Mouse (Mus musculus) forebrain, embryonic 16.5 days (tissue): ENCODE data around the gene Atg7. TPM values are rescaled to one million over a fixed set of nuclear protein-coding genes. Genes with fewer than 3 reads are reported as not detected.
"Not testable (repeated sequence)": the region's sequence is repeated elsewhere in the genome, so short reads cannot be mapped to it uniquely, and the experiment has no call there.

ENCODE experiments used
- ATAC-seq: fragments of 200-750 bp; cut with Nextera tagmentation; 2 replicates; pipeline ENCODE4 v1.8.0; 2017; ENCODE audit warnings: mild to moderate bottlenecking, moderate library complexity
- H3K27ac ChIP-seq: fragments of 300-500 bp; sonication (generic); 2 replicates; pipeline ENCODE4 v1.5.1; 2014; ENCODE audit warnings: low read length, control low read depth
- H3K27me3 ChIP-seq: fragments of 300-500 bp; sonication (generic); replicated peaks from 2 replicates; pipeline ENCODE4 v1.6.1; 2014; ENCODE audit warnings: low read length; ENCODE audit not compliant: control insufficient read depth, insufficient read depth
- H3K36me3 ChIP-seq: fragments of 300-500 bp; sonication (generic); 2 replicates; pipeline ENCODE4 v1.6.1; 2014; ENCODE audit not compliant: control insufficient read depth, insufficient read depth
- H3K4me1 ChIP-seq: fragments of 300-500 bp; sonication (generic); replicated peaks from 2 replicates; pipeline ENCODE4 v1.6.1; 2014; ENCODE audit warnings: low read length; ENCODE audit not compliant: control insufficient read depth, insufficient read depth
- H3K4me2 ChIP-seq: fragments of 300-500 bp; sonication (generic); 2 replicates; pipeline ENCODE4 v1.6.1; 2014; ENCODE audit warnings: mild to moderate bottlenecking, low read length, control low read depth
- H3K4me3 ChIP-seq: fragments of 300-500 bp; sonication (generic); replicated peaks from 2 replicates; pipeline ENCODE4 v1.5.1; 2014; ENCODE audit warnings: mild to moderate bottlenecking, low read length, control low read depth
- H3K9ac ChIP-seq: fragments of 300-500 bp; sonication (generic); replicated peaks from 2 replicates; pipeline ENCODE4 v1.6.1; 2014; ENCODE audit warnings: low read depth, low read length, control low read depth
- H3K9me3 ChIP-seq: fragments of 300-500 bp; sonication (generic); 2 replicates; pipeline ENCODE4 v1.6.1; 2016; ENCODE audit warnings: low read length; ENCODE audit not compliant: control insufficient read depth
- WGBS: fragments of 180-500 bp; shearing (Covaris S2); extraction: QIAGEN DNeasy Blood & Tissue Kit; methylation state at CpG from one replicate; pipeline ENCODE4 v1.1.7; 2014; 5-methylcytosine and 5-hydroxymethylcytosine counted together
- polyA plus RNA-seq: library from polyadenylated mRNA; unstranded; fragments of >200 nt; fragmentation: Nextera tagmentation; extraction: Ambion mirVana; gene quantifications from 2 replicates; pipeline ENCODE4 v1.2.1, GENCODE M21; 2015

The Atg7 gene
- polyA plus RNA-seq, 1 experiment from 2014 or later, result 23.2 TPM

- H3K36me3 ChIP-seq, result no peaks in the 10 kb centered on the region
- 76% methylated on average over 4 of the region's 4 CpGs for WGBS
Observed at GRCm38 (mm10) chr6:114880798-114881197, 237.9 kb downstream of the Atg7 start.

GRCm38 (mm10) chr6:114882212-114882611, 239.3 kb downstream of the Atg7 start:
- Histone ChIP-seq H3K9ac (peak overlapping the region; percentile 59), H3K4me1 (peaks cover 60% of the 10 kb centered on the region), H3K27me3 (no peaks in the 10 kb centered on the region), H3K36me3 (no peaks in the 10 kb centered on the region), H3K27ac (peak overlapping the region; percentile 97), H3K4me3 (no peak overlapping the region), H3K9me3 (no peaks in the 10 kb centered on the region), H3K4me2 (peak overlapping the region; percentile 16; the same call in 1 of the 2 replicates)
- no peak for ATAC-seq
- WGBS, result 25% methylated on average over 5 of the region's 5 CpGs

More at GRCm38 (mm10) chr6:114880798-114881197, 237.9 kb downstream of the Atg7 start:
- Histone ChIP-seq H3K27ac (no peak overlapping the region), H3K4me1 (peaks cover 72% of the 10 kb centered on the region), H3K4me3 (no peak overlapping the region), H3K9ac (no peak overlapping the region), H3K4me2 (no peak overlapping the region), H3K27me3 (no peaks in the 10 kb centered on the region), H3K9me3 (no peaks in the 10 kb centered on the region)
- ATAC-seq, result no peak

GRCm38 (mm10) chr6:114882675-114883074, 239.8 kb downstream of the Atg7 start:
- Histone ChIP-seq H3K36me3 (no peaks in the 10 kb centered on the region), H3K27me3 (no peaks in the 10 kb centered on the region), H3K4me1 (peaks cover 58% of the 10 kb centered on the region), H3K4me3 (no peak overlapping the region), H3K9me3 (no peaks in the 10 kb centered on the region), H3K4me2 (peak overlapping the region; percentile 16), H3K27ac (peak overlapping the region; percentile 97), H3K9ac (peak overlapping the region; percentile 59)
- WGBS, result 5% methylated on average over 7 of the region's 7 CpGs
- peak; percentile 39 for ATAC-seq

GRCm38 (mm10) chr6:114883261-114883740, 240.4 kb downstream of the Atg7 start:
- peak; percentile 92 for ATAC-seq
- Histone ChIP-seq H3K9ac (peak overlapping the region; percentile 59), H3K27me3 (no peaks in the 10 kb centered on the region), H3K27ac (peak overlapping the region; percentile 97), H3K4me2 (peak overlapping the region; percentile 30), H3K4me1 (peaks cover 54% of the 10 kb centered on the region), H3K9me3 (no peaks in the 10 kb centered on the region), H3K36me3 (no peaks in the 10 kb centered on the region), H3K4me3 (no peak overlapping the region)
- under 1% methylated on average over 9 of the region's 9 CpGs for WGBS

GRCm38 (mm10) chr6:114885129-114885528, 242.2 kb downstream of the Atg7 start:
- H3K27ac ChIP-seq, result no peak overlapping the region; the same call in 1 of the 2 replicates
- H3K27me3 ChIP-seq, result no peaks in the 10 kb centered on the region
- no peak overlapping the region for H3K9ac ChIP-seq
- no peaks in the 10 kb centered on the region for H3K9me3 ChIP-seq
- no peaks in the 10 kb centered on the region for H3K36me3 ChIP-seq
- WGBS, result 73% methylated on average over 5 of the region's 5 CpGs
- H3K4me3 ChIP-seq, result no peak overlapping the region
- no peak overlapping the region for H3K4me2 ChIP-seq
- no peak for ATAC-seq
- peaks cover 48% of the 10 kb centered on the region for H3K4me1 ChIP-seq

GRCm38 (mm10) chr6:114886012-114886411, 243.1 kb downstream of the Atg7 start:
- H3K4me2 ChIP-seq, result no peak overlapping the region
- no peaks in the 10 kb centered on the region for H3K36me3 ChIP-seq
- H3K27me3 ChIP-seq, result no peaks in the 10 kb centered on the region
- no peak overlapping the region for H3K4me3 ChIP-seq
- H3K27ac ChIP-seq, result no peak overlapping the region
- H3K9ac ChIP-seq, result no peak overlapping the region
- ATAC-seq, result no peak
- peaks cover 53% of the 10 kb centered on the region for H3K4me1 ChIP-seq
- 88% methylated on average over 6 of the region's 6 CpGs for WGBS
- no peaks in the 10 kb centered on the region for H3K9me3 ChIP-seq

- H3K4me1 ChIP-seq, result peaks cover 58% of the 10 kb centered on the region
- H3K9me3 ChIP-seq, result no peaks in the 10 kb centered on the region
- no peak overlapping the region for H3K4me3 ChIP-seq
- H3K4me2 ChIP-seq, result no peak overlapping the region
- no peaks in the 10 kb centered on the region for H3K27me3 ChIP-seq
- H3K36me3 ChIP-seq, result no peaks in the 10 kb centered on the region
- H3K9ac ChIP-seq, result no peak overlapping the region
- H3K27ac ChIP-seq, result no peak overlapping the region
- ATAC-seq, result no peak
- 71% methylated on average over 11 of the region's 11 CpGs for WGBS
Observed at GRCm38 (mm10) chr6:114886504-114887361, 243.8 kb downstream of the Atg7 start.

- H3K4me3 ChIP-seq, result no peak overlapping the region
- ATAC-seq, result peak; percentile 57
- H3K4me1 ChIP-seq, result peaks cover 58% of the 10 kb centered on the region
- no peaks in the 10 kb centered on the region for H3K36me3 ChIP-seq
- no peaks in the 10 kb centered on the region for H3K27me3 ChIP-seq
- 9% methylated on average over 13 of the region's 13 CpGs for WGBS
- peak overlapping the region; percentile 2; the same call in 1 of the 2 replicates for H3K4me2 ChIP-seq
- peak overlapping the region; percentile 63; the same call in 1 of the 2 replicates for H3K27ac ChIP-seq
- no peaks in the 10 kb centered on the region for H3K9me3 ChIP-seq
- H3K9ac ChIP-seq, result peak overlapping the region; percentile 29; the same call in 1 of the 2 replicates
Observed at GRCm38 (mm10) chr6:114888922-114889321, 246.0 kb downstream of the Atg7 start.

GRCm38 (mm10) chr6:114889971-114890370, 247.1 kb downstream of the Atg7 start:
- H3K36me3 ChIP-seq, ATAC-seq, H3K27me3 ChIP-seq, H3K9me3 ChIP-seq, H3K4me2 ChIP-seq, H3K27ac ChIP-seq, H3K4me3 ChIP-seq, H3K9ac ChIP-seq: not testable (repeated sequence)
- 32% methylated on average over 3 of the region's 3 CpGs for WGBS
- H3K4me1 ChIP-seq, result peaks cover 56% of the 10 kb centered on the region
